Mouse (Mus musculus) limb, embryonic 10.5 days (tissue): ENCODE data around the gene Fam129a. TPM values are rescaled to one million over a fixed set of nuclear protein-coding genes. Genes with fewer than 3 reads are reported as not detected.
"Not testable (repeated sequence)": the region's sequence is repeated elsewhere in the genome, so short reads cannot be mapped to it uniquely, and the experiment has no call there.

Experiments
- DNase-seq: peaks from one replicate; pipeline ENCODE4 v3.0.0-alpha.2; 2017; ENCODE audit warnings: low spot score
- H3K27ac ChIP-seq: fragments of 300-500 bp; sonication (generic); 2 replicates; pipeline ENCODE4 v1.5.1; 2016; ENCODE audit warnings: mild to moderate bottlenecking
- H3K27me3 ChIP-seq: fragments of 300-500 bp; sonication (generic); 2 replicates; pipeline ENCODE4 v1.6.1; 2016; ENCODE audit warnings: low read depth, mild to moderate bottlenecking; ENCODE audit not compliant: poor library complexity, severe bottlenecking
- H3K36me3 ChIP-seq: fragments of 300-500 bp; sonication (generic); 2 replicates; pipeline ENCODE4 v1.6.1; 2016; ENCODE audit warnings: mild to moderate bottlenecking, moderate library complexity
- H3K4me1 ChIP-seq: fragments of 300-500 bp; sonication (generic); 2 replicates; pipeline ENCODE4 v1.6.1; 2016
- H3K4me3 ChIP-seq: fragments of 300-500 bp; sonication (generic); 2 replicates; pipeline ENCODE4 v1.5.1; 2016; ENCODE audit warnings: mild to moderate bottlenecking, moderate library complexity
- H3K9me3 ChIP-seq: fragments of 300-500 bp; sonication (generic); replicated peaks from 2 replicates; pipeline ENCODE4 v1.6.1; 2016; ENCODE audit warnings: mild to moderate bottlenecking
- WGBS: fragments of 180-500 bp; shearing (Covaris S2); methylation state at CpG from one replicate; pipeline ENCODE4 v1.1.7; 2016; 5-methylcytosine and 5-hydroxymethylcytosine counted together
- polyA plus RNA-seq: library from polyadenylated mRNA; unstranded; fragments of >200 nt; fragmentation: Nextera tagmentation; extraction: Ambion mirVana; gene quantifications from 2 replicates; pipeline ENCODE4 v1.2.1, GENCODE M21; 2016

Fam129a gene
- polyA plus RNA-seq, 1 experiment from 2014 or later: 0.90 TPM

- no peaks in the 10 kb centered on the region for H3K4me1 ChIP-seq
- no peak overlapping the region for H3K4me3 ChIP-seq
- H3K27me3 ChIP-seq: no peaks in the 10 kb centered on the region
- no peaks in the 10 kb centered on the region for H3K36me3 ChIP-seq
- DNase-seq: no peak
- H3K27ac ChIP-seq: no peak overlapping the region
- WGBS: 90% methylated on average over 4 of the region's 4 CpGs
- H3K9me3 ChIP-seq: no peaks in the 10 kb centered on the region
Measured at GRCm38 (mm10) chr1:151594906-151595305, 23.9 kb downstream of the Fam129a start.

- no peak for DNase-seq
- no peaks in the 10 kb centered on the region for H3K36me3 ChIP-seq
- no peaks in the 10 kb centered on the region for H3K27me3 ChIP-seq
- no peaks in the 10 kb centered on the region for H3K9me3 ChIP-seq
- H3K4me3 ChIP-seq: no peak overlapping the region
- no peak overlapping the region for H3K27ac ChIP-seq
- no peaks in the 10 kb centered on the region for H3K4me1 ChIP-seq
- WGBS: 79% methylated on average over 12 of the region's 12 CpGs
Measured at GRCm38 (mm10) chr1:151595600-151596299, 24.8 kb downstream of the Fam129a start.

- 77% methylated on average over 8 of the region's 8 CpGs for WGBS
- Histone ChIP-seq H3K4me1 (no peaks in the 10 kb centered on the region), H3K27ac (no peak overlapping the region), H3K27me3 (no peaks in the 10 kb centered on the region), H3K9me3 (no peaks in the 10 kb centered on the region), H3K4me3 (no peak overlapping the region), H3K36me3 (no peaks in the 10 kb centered on the region)
- DNase-seq: no peak
Measured at GRCm38 (mm10) chr1:151596562-151596961, 25.6 kb downstream of the Fam129a start.

- no peak overlapping the region for H3K4me3 ChIP-seq
- H3K27me3 ChIP-seq: no peaks in the 10 kb centered on the region
- 86% methylated on average over 6 of the region's 6 CpGs for WGBS
- H3K4me1 ChIP-seq: no peaks in the 10 kb centered on the region
- no peaks in the 10 kb centered on the region for H3K9me3 ChIP-seq
- H3K27ac ChIP-seq: no peak overlapping the region
- DNase-seq: no peak
- H3K36me3 ChIP-seq: no peaks in the 10 kb centered on the region
Measured at GRCm38 (mm10) chr1:151597677-151598297, 26.8 kb downstream of the Fam129a start.

GRCm38 (mm10) chr1:151598876-151599275 is 27.9 kb downstream of the Fam129a start:
- no peaks in the 10 kb centered on the region for H3K9me3 ChIP-seq
- 98% methylated on average over 2 of the region's 2 CpGs for WGBS
- H3K4me1 ChIP-seq: 0 out of 2 replicates have a peak, but pooled peaks cover 4% of the 10 kb centered on the region
- DNase-seq: no peak
- no peaks in the 10 kb centered on the region for H3K36me3 ChIP-seq
- no peaks in the 10 kb centered on the region for H3K27me3 ChIP-seq
- H3K27ac ChIP-seq: no peak overlapping the region
- no peak overlapping the region for H3K4me3 ChIP-seq

- DNase-seq: no peak
- H3K36me3 ChIP-seq: no peaks in the 10 kb centered on the region
- no peaks in the 10 kb centered on the region for H3K9me3 ChIP-seq
- H3K4me1 ChIP-seq: 0 out of 2 replicates have a peak, but pooled peaks cover 4% of the 10 kb centered on the region
- H3K4me3 ChIP-seq: no peak overlapping the region
- H3K27me3 ChIP-seq: no peaks in the 10 kb centered on the region
- no peak overlapping the region for H3K27ac ChIP-seq
- WGBS: 88% methylated on average over 2 of the region's 2 CpGs
Measured at GRCm38 (mm10) chr1:151604328-151604727, 33.3 kb downstream of the Fam129a start.

- WGBS: 88% methylated on average over 3 of the region's 3 CpGs
- H3K9me3 ChIP-seq, H3K27me3 ChIP-seq, H3K36me3 ChIP-seq, H3K4me3 ChIP-seq, H3K27ac ChIP-seq, H3K4me1 ChIP-seq, DNase-seq: not testable (repeated sequence)
Measured at GRCm38 (mm10) chr1:151607957-151608356, 37.0 kb downstream of the Fam129a start.

GRCm38 (mm10) chr1:151610621-151611020 is 39.6 kb downstream of the Fam129a start:
- no peak overlapping the region for H3K4me3 ChIP-seq
- no peaks in the 10 kb centered on the region for H3K4me1 ChIP-seq
- DNase-seq: no peak
- H3K9me3 ChIP-seq: no peaks in the 10 kb centered on the region
- H3K27me3 ChIP-seq: no peaks in the 10 kb centered on the region
- no peak overlapping the region for H3K27ac ChIP-seq
- H3K36me3 ChIP-seq: no peaks in the 10 kb centered on the region

- H3K9me3 ChIP-seq: no peaks in the 10 kb centered on the region
- H3K27me3 ChIP-seq: no peaks in the 10 kb centered on the region
- H3K27ac ChIP-seq: no peak overlapping the region
- H3K36me3 ChIP-seq: no peaks in the 10 kb centered on the region
- no peak overlapping the region for H3K4me3 ChIP-seq
- DNase-seq: no peak
- H3K4me1 ChIP-seq: no peaks in the 10 kb centered on the region; the same call in 1 of the 2 replicates
- 76% methylated on average over 10 of the region's 10 CpGs for WGBS
Measured at GRCm38 (mm10) chr1:151614320-151614935, 43.4 kb downstream of the Fam129a start.

- H3K4me1 ChIP-seq: no peaks in the 10 kb centered on the region; the same call in 1 of the 2 replicates
- no peaks in the 10 kb centered on the region for H3K36me3 ChIP-seq
- no peaks in the 10 kb centered on the region for H3K9me3 ChIP-seq
- 97% methylated on average over 6 of the region's 6 CpGs for WGBS
- no peaks in the 10 kb centered on the region for H3K27me3 ChIP-seq
- no peak overlapping the region for H3K4me3 ChIP-seq
- H3K27ac ChIP-seq: no peak overlapping the region
- no peak for DNase-seq
Measured at GRCm38 (mm10) chr1:151615625-151616024, 44.6 kb downstream of the Fam129a start.

GRCm38 (mm10) chr1:151616555-151617205 is 45.7 kb downstream of the Fam129a start:
- no peak overlapping the region for H3K27ac ChIP-seq
- H3K9me3 ChIP-seq: no peaks in the 10 kb centered on the region
- WGBS: 90% methylated on average over 7 of the region's 7 CpGs
- H3K4me1 ChIP-seq: no peaks in the 10 kb centered on the region; the same call in 1 of the 2 replicates
- no peak for DNase-seq
- no peaks in the 10 kb centered on the region for H3K36me3 ChIP-seq
- no peaks in the 10 kb centered on the region for H3K27me3 ChIP-seq
- H3K4me3 ChIP-seq: no peak overlapping the region

- no peaks in the 10 kb centered on the region for H3K27me3 ChIP-seq
- H3K36me3 ChIP-seq: no peaks in the 10 kb centered on the region
- 81% methylated on average over 3 of the region's 3 CpGs for WGBS
- no peaks in the 10 kb centered on the region; the same call in 1 of the 2 replicates for H3K4me1 ChIP-seq
- H3K27ac ChIP-seq: no peak overlapping the region
- H3K4me3 ChIP-seq: no peak overlapping the region
- no peak for DNase-seq
- H3K9me3 ChIP-seq: no peaks in the 10 kb centered on the region
Measured at GRCm38 (mm10) chr1:151618251-151618650, 47.3 kb downstream of the Fam129a start.

- no peaks in the 10 kb centered on the region for H3K27me3 ChIP-seq
- H3K27ac ChIP-seq: no peak overlapping the region
- no peak overlapping the region for H3K4me3 ChIP-seq
- no peak for DNase-seq
- 81% methylated on average over 8 of the region's 8 CpGs for WGBS
- H3K4me1 ChIP-seq: no peaks in the 10 kb centered on the region; the same call in 1 of the 2 replicates
- no peaks in the 10 kb centered on the region for H3K36me3 ChIP-seq
- H3K9me3 ChIP-seq: no peaks in the 10 kb centered on the region
Measured at GRCm38 (mm10) chr1:151619281-151619711, 48.3 kb downstream of the Fam129a start.
